Mouse (Mus musculus) embryo, embryonic 9.5 days (tissue): ENCODE measurements around the gene Plk3.
A peak's percentile ranks its signal among the peaks of the same experiment; 100 is the strongest.

Source experiments
- DNase-seq: peaks from one replicate; pipeline ENCODE4 v3.0.0-alpha.2; 2017; ENCODE audit errors: extremely low spot score

Gene Plk3

GRCm38 (mm10) chr4:117138295-117139216 is 4.8 kb upstream of the Plk3 start:
- DNase-seq: no peak

- no peak for DNase-seq
Observed at GRCm38 (mm10) chr4:117136034-117136433, 2.3 kb upstream of the Plk3 start.

- DNase-seq: no peak
Observed at GRCm38 (mm10) chr4:117134601-117134995, 835 bp upstream of the Plk3 start.

- no peak for DNase-seq
Observed at GRCm38 (mm10) chr4:117133366-117133796, 382 bp downstream of the Plk3 start.

- DNase-seq: no peak
Observed at GRCm38 (mm10) chr4:117132794-117133143, 994 bp downstream of the Plk3 start.

- peak; percentile 73 for DNase-seq
Observed at GRCm38 (mm10) chr4:117131890-117132793, 1.6 kb downstream of the Plk3 start.

GRCm38 (mm10) chr4:117131198-117131597 is 2.6 kb downstream of the Plk3 start:
- no peak for DNase-seq

- no peak for DNase-seq
Observed at GRCm38 (mm10) chr4:117130790-117131189, 3.0 kb downstream of the Plk3 start.

- DNase-seq: no peak
Observed at GRCm38 (mm10) chr4:117127991-117128686, 5.6 kb downstream of the Plk3 start.

GRCm38 (mm10) chr4:117126675-117127290 is 7.0 kb downstream of the Plk3 start, which contains the start of gene Tctex1d4:
Gene Tctex1d4, plus strand, starts transcription at chr4:117126794.
- no peak for DNase-seq

GRCm38 (mm10) chr4:117125910-117126674 is 7.7 kb downstream of the Plk3 start:
- no peak for DNase-seq

- peak; percentile 49 for DNase-seq
Observed at GRCm38 (mm10) chr4:117125348-117125909, 8.3 kb downstream of the Plk3 start, which contains the start of gene Btbd19. Gene Btbd19, minus strand, starts transcription at chr4:117125725.

- DNase-seq: no peak
Observed at GRCm38 (mm10) chr4:117124518-117125347, 9.0 kb downstream of the Plk3 start.

- no peak for DNase-seq
Observed at GRCm38 (mm10) chr4:117124218-117124517, 9.6 kb downstream of the Plk3 start.

- DNase-seq: no peak
Observed at GRCm38 (mm10) chr4:117123546-117124217, 10.1 kb downstream of the Plk3 start.

- no peak for DNase-seq
Observed at GRCm38 (mm10) chr4:117122209-117122608, 11.6 kb downstream of the Plk3 start.

GRCm38 (mm10) chr4:117120445-117121414 is 13.0 kb downstream of the Plk3 start:
- peak; percentile 91 for DNase-seq

- DNase-seq: no peak
Observed at GRCm38 (mm10) chr4:117120052-117120444, 13.7 kb downstream of the Plk3 start.
